Comparison of ENCODE assay signal across 21 mouse cellular contexts in the genomic region with DNA sequence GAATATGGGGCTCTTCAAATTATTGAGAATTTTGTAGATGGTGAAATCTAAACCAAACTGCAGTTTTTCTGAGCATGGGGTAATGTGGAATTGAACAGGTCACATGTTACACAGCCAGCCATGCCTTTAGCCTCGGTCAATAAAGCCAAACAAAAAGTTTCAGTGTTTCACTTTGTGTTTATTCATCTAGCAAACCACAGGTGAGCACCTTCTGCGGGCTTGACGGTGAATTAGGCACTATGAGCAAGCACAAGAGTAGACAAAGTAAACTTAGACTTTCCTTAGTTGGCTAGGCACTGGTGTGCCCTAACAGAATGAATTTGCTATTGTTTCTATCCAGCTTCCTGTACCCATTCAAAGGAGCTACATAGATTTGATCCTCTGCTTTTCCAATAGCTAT. TPM values are rescaled to one million over a fixed set of nuclear protein-coding genes. Genes with fewer than 3 reads are reported as not detected.
"Had no signal": no experiment of that assay in that cellular context is flagged by ENCODE, and none has a peak within 500 bp of the region (broad histone marks: within the 10 kb centered on the region; RNA-seq: fewer than 3 reads in every experiment).

No protein-coding gene starts in this region.

- H3K4me3 ChIP-seq: liver, embryonic 13.5 days; liver, embryonic 15.5 days; midbrain, embryonic 10.5 days; midbrain, embryonic 12.5 days; myocyte; neural tube, embryonic 13.5 days; neural tube, embryonic 15.5 days had no signal

- H3K9ac ChIP-seq: liver, embryonic 13.5 days; liver, embryonic 15.5 days; lung, embryonic 14.5 days; midbrain, embryonic 12.5 days; neural tube, embryonic 13.5 days; neural tube, embryonic 15.5 days had no signal

- H3K4me1 ChIP-seq: neural tube, embryonic 15.5 days had no signal

- H3K36me3 ChIP-seq: liver, embryonic 13.5 days; liver, embryonic 15.5 days; midbrain, embryonic 10.5 days; midbrain, embryonic 12.5 days; neural tube, embryonic 13.5 days; neural tube, embryonic 15.5 days had no signal

- H3K9me3 ChIP-seq: liver, embryonic 13.5 days; liver, embryonic 15.5 days; midbrain, embryonic 10.5 days; midbrain, embryonic 12.5 days; neural tube, embryonic 13.5 days; neural tube, embryonic 15.5 days had no signal

- H3K4me2 ChIP-seq: liver, embryonic 13.5 days; liver, embryonic 15.5 days; lung, embryonic 14.5 days; midbrain, embryonic 12.5 days; neural tube, embryonic 13.5 days; neural tube, embryonic 15.5 days had no signal

- DNase-seq: liver, embryonic 13.5 days; lung, embryonic 14.5 days; lung, postnatal 10 days; lung, postnatal 4 days; midbrain, embryonic 14.5 days; retina, postnatal 1 day; right cerebral cortex, adult 18-20 months; right cerebral cortex, postnatal 25 days; right cerebral cortex, postnatal 4 days; spleen, adult 18-20 months; thymus, adult 18-20 months; thymus, postnatal 14 days; thymus, postnatal 36 days had no signal

- H3K27me3 ChIP-seq: liver, embryonic 13.5 days; liver, embryonic 15.5 days; neural tube, embryonic 15.5 days had no signal

- ATAC-seq: midbrain, embryonic 16.5 days had no signal

- H3K27ac ChIP-seq: liver, embryonic 13.5 days; liver, embryonic 15.5 days; midbrain, embryonic 10.5 days; midbrain, embryonic 12.5 days; neural tube, embryonic 13.5 days; neural tube, embryonic 15.5 days had no signal

RNA-seq across cellular contexts. Expression of a gene that starts 39.9 kb away (rescaled TPM):
- polyA plus RNA-seq: lung, embryonic 14.5 days; midbrain, embryonic 10.5 days; midbrain, embryonic 12.5 days; midbrain, embryonic 14.5 days; midbrain, embryonic 16.5 days; neural tube, embryonic 11.5 days; neural tube, embryonic 13.5 days; neural tube, embryonic 15.5 days had no signal
